Mouse (Mus musculus) myocyte (in vitro differentiated cells): ENCODE results near the gene Rbm42. TPM values are rescaled to one million over a fixed set of nuclear protein-coding genes. Genes with fewer than 3 reads are reported as not detected.

Experiments used
- H3K27me3 ChIP-seq: one replicate; pipeline ENCODE4 v1.6.1; 2011; ENCODE audit not compliant: control insufficient read depth, insufficient read depth, insufficient read length
- H3K36me3 ChIP-seq: one replicate; pipeline ENCODE4 v1.6.1; 2011; ENCODE audit not compliant: control insufficient read depth, insufficient read depth
- H3K4me2 ChIP-seq: one replicate; pipeline ENCODE4 v1.6.1; 2011; ENCODE audit warnings: low read depth, control low read depth
- H3K4me3 ChIP-seq: one replicate; pipeline ENCODE4 v1.5.1; 2011; ENCODE audit warnings: mild to moderate bottlenecking, control low read depth, moderate library complexity
- H3K79me2 ChIP-seq: one replicate; pipeline ENCODE4 v1.6.1; 2011; ENCODE audit not compliant: control insufficient read depth, insufficient read depth
- H3ac ChIP-seq: one replicate; pipeline ENCODE4 v1.6.1; 2011; ENCODE audit not compliant: control insufficient read depth, insufficient read length
- CEBPB ChIP-seq: IDR thresholded peaks from 2 replicates; pipeline ENCODE4 v1.6.1; 2011; ENCODE audit warnings: mild to moderate bottlenecking, moderate library complexity; ENCODE audit not compliant: poor library complexity, insufficient read depth, severe bottlenecking
- E2F4 ChIP-seq: IDR thresholded peaks from one replicate; pipeline ENCODE4 v1.6.1; 2011; ENCODE audit warnings: mild to moderate bottlenecking, control low read depth, moderate library complexity; ENCODE audit not compliant: insufficient read depth
- MAX ChIP-seq: IDR thresholded peaks from one replicate; pipeline ENCODE4 v1.6.1; 2011; ENCODE audit warnings: low read depth, mild to moderate bottlenecking, control low read depth
- MYOD1 ChIP-seq, 3 experiments: IDR thresholded peaks; one replicate each; pipeline ENCODE4 v1.6.1; 2011; ENCODE audit warnings: control low read depth in 2 of 3, low read depth in 2 of 3, mild to moderate bottlenecking in 2 of 3, moderate library complexity in 1 of 3; ENCODE audit not compliant: insufficient read length in 2 of 3, control insufficient read depth in 1 of 3
- MYOG ChIP-seq, 3 experiments: IDR thresholded peaks; one replicate each; pipeline ENCODE4 v1.6.1; 2011; ENCODE audit warnings: control low read depth in 2 of 3, low read depth in 2 of 3, mild to moderate bottlenecking in 2 of 3; ENCODE audit not compliant: insufficient read length in 2 of 3, control insufficient read depth in 1 of 3, insufficient read depth in 1 of 3
- POLR2A ChIP-seq: IDR thresholded peaks from one replicate; pipeline ENCODE4 v1.6.1; 2011; ENCODE audit warnings: low read depth, mild to moderate bottlenecking, control low read depth, moderate library complexity; ENCODE audit not compliant: insufficient read length
- POLR2AphosphoS2 ChIP-seq: IDR thresholded peaks from one replicate; pipeline ENCODE4 v1.6.1; 2011; ENCODE audit warnings: low read depth, control low read depth; ENCODE audit not compliant: insufficient read length
- REST ChIP-seq: IDR thresholded peaks from one replicate; pipeline ENCODE4 v1.6.1; 2011; ENCODE audit warnings: mild to moderate bottlenecking, control low read depth, moderate library complexity; ENCODE audit not compliant: insufficient read depth, insufficient read length
- SRF ChIP-seq: IDR thresholded peaks from one replicate; pipeline ENCODE4 v1.6.1; 2011; ENCODE audit warnings: low read depth; ENCODE audit not compliant: control insufficient read depth, insufficient read length
- TCF12 ChIP-seq: IDR thresholded peaks from one replicate; pipeline ENCODE4 v1.6.1; 2011; ENCODE audit warnings: mild to moderate bottlenecking, control low read depth; ENCODE audit not compliant: poor library complexity, insufficient read depth, severe bottlenecking
- TCF3 ChIP-seq: IDR thresholded peaks from one replicate; pipeline ENCODE4 v1.6.1; 2011; ENCODE audit warnings: low read depth, control low read depth; ENCODE audit not compliant: insufficient read length
- USF1 ChIP-seq: IDR thresholded peaks from one replicate; pipeline ENCODE4 v1.6.1; 2011; ENCODE audit warnings: low read depth, mild to moderate bottlenecking, control low read depth, moderate library complexity
- polyA plus RNA-seq: library from polyadenylated mRNA; unstranded; fragments of >200 nt; fragmentation: generic; extraction: Trizol; gene quantifications from one replicate; pipeline ENCODE4 v1.2.1, GENCODE M21; 2012; ENCODE audit warnings: missing spikeins

Rbm42 gene
- polyA plus RNA-seq, 1 experiment: 124 TPM

GRCm38 (mm10) chr7:30633762-30634412 is 16.2 kb downstream of the Rbm42 start:
- Histone ChIP-seq H3K4me3 (no peak overlapping the region), H3K27me3 (peaks cover 69% of the 10 kb centered on the region), H3ac (no peak overlapping the region), H3K4me2 (no peak overlapping the region), H3K36me3 (no peaks in the 10 kb centered on the region), H3K79me2 (no peaks in the 10 kb centered on the region)
- TF ChIP-seq MAX: no peak
- TF ChIP-seq MYOG (IDR thresholded peaks at IDR 0.05; ENCODE audit: control insufficient read depth in 1 of 3, insufficient read depth in 1 of 3, insufficient read length in 2 of 3, low read depth in 2 of 3): no peak
- TF ChIP-seq USF1: no peak
- no peak for TF ChIP-seq CEBPB
- no peak for TF ChIP-seq E2F4
- no peak for TF ChIP-seq TCF12
- TF ChIP-seq MYOD1 (IDR thresholded peaks at IDR 0.05; ENCODE audit: control insufficient read depth in 1 of 3, insufficient read length in 2 of 3, low read depth in 2 of 3): no peak
- no peak for TF ChIP-seq POLR2A
- no peak for TF ChIP-seq TCF3
- no peak for TF ChIP-seq REST
- no peak for TF ChIP-seq SRF
- TF ChIP-seq POLR2AphosphoS2: no peak

GRCm38 (mm10) chr7:30629013-30629412 is 21.1 kb downstream of the Rbm42 start:
- Histone ChIP-seq H3K36me3 (no peaks in the 10 kb centered on the region), H3K79me2 (peaks cover 19% of the 10 kb centered on the region), H3K4me2 (no peak overlapping the region), H3K4me3 (no peak overlapping the region), H3ac (no peak overlapping the region), H3K27me3 (peaks cover 49% of the 10 kb centered on the region)
- no peak for TF ChIP-seq MAX
- TF ChIP-seq MYOG (IDR thresholded peaks at IDR 0.05; ENCODE audit: control insufficient read depth in 1 of 3, insufficient read depth in 1 of 3, insufficient read length in 2 of 3, low read depth in 2 of 3): no peak
- no peak for TF ChIP-seq REST
- no peak for TF ChIP-seq TCF12
- TF ChIP-seq CEBPB: no peak
- no peak for TF ChIP-seq POLR2AphosphoS2
- no peak for TF ChIP-seq E2F4
- TF ChIP-seq MYOD1 (IDR thresholded peaks at IDR 0.05; ENCODE audit: control insufficient read depth in 1 of 3, insufficient read length in 2 of 3, low read depth in 2 of 3): no peak
- TF ChIP-seq POLR2A: no peak
- no peak for TF ChIP-seq TCF3
- no peak for TF ChIP-seq USF1
- TF ChIP-seq SRF: no peak

- peak overlapping the region; percentile 61 for H3K4me2 ChIP-seq
- no peak overlapping the region for H3ac ChIP-seq
- peaks cover 31% of the 10 kb centered on the region for H3K27me3 ChIP-seq
- TF ChIP-seq MYOG (IDR thresholded peaks at IDR 0.05; ENCODE audit: control insufficient read depth in 1 of 3, insufficient read depth in 1 of 3, insufficient read length in 2 of 3, low read depth in 2 of 3): no peak
- TF ChIP-seq USF1: no peak
- TF ChIP-seq MYOD1 (IDR thresholded peaks at IDR 0.05; ENCODE audit: control insufficient read depth in 1 of 3, insufficient read length in 2 of 3, low read depth in 2 of 3): no peak
- TF ChIP-seq MAX: no peak
- no peak for TF ChIP-seq SRF
- no peak for TF ChIP-seq POLR2A
- no peak for TF ChIP-seq REST
- no peak for TF ChIP-seq TCF3
- no peak for TF ChIP-seq POLR2AphosphoS2
- no peak for TF ChIP-seq TCF12
- TF ChIP-seq E2F4: no peak
- peak overlapping the region; percentile 79 for H3K4me3 ChIP-seq
- peaks cover 12% of the 10 kb centered on the region for H3K36me3 ChIP-seq
- H3K79me2 ChIP-seq: peaks cover 34% of the 10 kb centered on the region
Measured at GRCm38 (mm10) chr7:30626647-30627046, 23.5 kb downstream of the Rbm42 start.

- peak within 1 kb of the TSS; percentile 14 for H3ac ChIP-seq
- peak within 1 kb of the TSS; percentile 82 for H3K4me2 ChIP-seq
- H3K79me2 ChIP-seq: peaks cover 40% of the 10 kb centered on the region
- H3K4me3 ChIP-seq: peak within 1 kb of the TSS; percentile 79
- peaks cover 12% of the 10 kb centered on the region for H3K36me3 ChIP-seq
- H3K27me3 ChIP-seq: peaks cover 23% of the 10 kb centered on the region
- TF ChIP-seq TCF12 (no peak), CEBPB (no peak), REST (no peak), MYOG (IDR thresholded peaks at IDR 0.05; ENCODE audit: control insufficient read depth in 1 of 3, insufficient read depth in 1 of 3, insufficient read length in 2 of 3, low read depth in 2 of 3) (no peak), POLR2AphosphoS2 (peak; percentile 66), TCF3 (no peak), SRF (no peak), POLR2A (peak; percentile 69), USF1 (no peak)
Measured at GRCm38 (mm10) chr7:30625530-30626384, 24.4 kb downstream of the Rbm42 start, which contains the start of gene Cox6b1. Gene Cox6b1 (minus strand): TSS chr7:30626151.
